Mouse (Mus musculus) thymus, postnatal 10 days (tissue): ENCODE results near the gene Foxo6.

Experiments used
- DNase-seq, 2 experiments: peaks; one replicate each; pipeline ENCODE4 v3.0.0; 2021; ENCODE audit warnings: low spot score in 2 of 2

Gene Foxo6

DNA sequence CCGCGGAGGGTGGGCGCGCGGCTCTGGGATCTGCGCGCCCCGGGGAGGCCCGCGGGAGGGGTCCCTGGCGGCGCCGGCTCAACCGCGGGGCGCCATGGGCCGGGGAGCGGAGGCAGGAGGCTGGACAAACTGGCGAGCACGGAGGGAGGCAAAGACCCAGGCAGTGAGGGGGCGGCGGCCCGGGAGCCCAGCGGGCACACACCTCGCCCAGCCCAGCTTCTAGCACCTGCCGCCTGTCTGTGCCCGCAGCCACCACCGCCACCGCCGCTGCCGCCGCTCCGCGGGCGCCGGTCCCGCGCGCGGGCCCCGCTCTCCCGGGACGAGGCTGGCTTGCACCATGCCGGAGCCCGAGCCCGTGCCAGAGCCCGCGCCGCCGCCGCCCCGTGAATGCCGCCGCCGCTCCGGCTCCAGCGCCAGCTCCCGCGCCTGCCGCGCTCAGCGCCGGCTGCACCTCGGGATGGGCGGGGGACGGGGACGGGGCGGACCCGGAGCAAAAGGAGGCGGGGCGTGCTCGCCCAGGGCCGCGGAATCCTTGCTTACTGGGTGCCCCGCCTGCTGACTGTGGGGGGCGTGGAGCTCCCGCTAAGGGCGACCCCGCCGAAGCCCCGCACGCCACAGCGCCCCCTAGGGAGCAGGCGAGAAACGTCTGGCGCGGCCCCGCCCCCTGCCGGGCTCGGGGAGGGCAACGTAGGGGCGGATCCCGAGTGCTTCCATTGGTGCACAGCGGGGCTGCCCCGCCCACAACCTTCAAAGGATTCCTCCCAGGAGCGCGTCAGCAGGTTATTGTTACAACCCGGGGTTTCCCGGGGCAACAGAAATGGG, at the start of gene Foxo6:
Gene Foxo6 (minus strand): TSS at position 60 of the 822 bp plus-strand sequence.
- peak; percentile 89 to 93 for DNase-seq

DNA sequence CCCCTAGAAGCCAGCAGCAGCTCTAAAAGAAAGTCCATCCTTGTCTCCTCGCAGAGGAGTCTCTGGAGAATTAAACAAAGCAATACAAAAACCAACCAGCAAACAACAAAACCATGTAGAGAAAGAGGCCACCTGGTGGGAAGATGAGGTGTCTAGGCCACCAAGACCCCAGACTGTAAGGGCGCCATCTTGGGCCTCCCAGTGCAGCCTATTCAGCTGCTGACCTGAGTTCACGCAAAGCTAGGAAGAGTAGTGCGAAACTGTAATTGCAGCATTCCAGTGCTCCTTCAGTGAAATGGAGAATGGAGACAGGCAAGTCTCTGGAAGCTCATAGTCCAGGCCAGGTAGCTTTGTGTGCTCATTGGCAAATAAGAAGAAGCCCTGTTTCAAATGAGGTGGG, 47.2 kb upstream of the Foxo6 start:
- no peak for DNase-seq

DNA sequence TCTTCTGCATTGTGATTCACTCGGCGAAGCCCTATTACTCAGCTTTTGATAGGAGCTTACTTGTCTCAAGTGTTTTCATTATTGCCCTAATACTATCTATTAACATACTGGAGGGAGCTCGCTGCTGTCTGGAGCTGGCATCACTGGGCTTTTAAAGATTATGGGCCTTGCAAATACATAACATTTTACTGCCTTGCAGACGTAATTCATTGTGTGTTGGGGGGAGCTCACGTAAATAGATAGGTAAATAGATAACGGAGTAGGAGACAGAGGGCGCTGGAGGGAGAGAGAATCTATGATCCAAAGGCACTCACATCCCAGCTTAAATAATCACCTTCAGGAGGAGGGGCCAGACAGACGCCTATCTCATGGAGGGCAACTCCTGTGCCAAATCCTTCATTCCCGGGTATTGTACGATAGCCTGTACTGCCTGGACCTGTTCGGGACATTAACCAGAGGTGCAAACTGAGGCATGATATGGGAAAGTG, 45.8 kb upstream of the Foxo6 start:
- DNase-seq, result no peak

- no peak for DNase-seq
Observed at GRCm38 (mm10) chr4:120332405-120332933, 45.3 kb upstream of the Foxo6 start.

GRCm38 (mm10) chr4:120331992-120332391, 44.8 kb upstream of the Foxo6 start:
- DNase-seq, result no peak

- no peak for DNase-seq
Observed at GRCm38 (mm10) chr4:120331541-120331940, 44.4 kb upstream of the Foxo6 start.

DNA sequence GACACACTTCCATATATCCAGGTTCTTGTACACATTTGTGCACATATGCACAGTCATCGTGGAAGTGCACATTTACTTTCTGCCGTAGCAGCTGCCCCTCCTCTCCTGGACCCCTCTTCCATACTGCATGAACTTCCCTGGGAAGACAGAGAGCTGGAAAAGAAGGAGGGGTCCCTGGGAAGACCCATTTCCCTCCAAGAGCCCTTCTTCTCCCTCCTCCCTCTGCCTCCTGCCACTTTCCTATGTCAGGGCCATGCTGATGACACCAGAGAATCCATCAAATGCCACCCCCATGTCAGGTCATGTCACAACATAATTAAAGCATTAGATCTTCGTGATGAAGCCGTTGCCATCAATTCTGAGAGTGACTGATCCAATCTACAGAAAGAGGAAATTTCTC, 38.6 kb upstream of the Foxo6 start:
- no peak for DNase-seq

DNA sequence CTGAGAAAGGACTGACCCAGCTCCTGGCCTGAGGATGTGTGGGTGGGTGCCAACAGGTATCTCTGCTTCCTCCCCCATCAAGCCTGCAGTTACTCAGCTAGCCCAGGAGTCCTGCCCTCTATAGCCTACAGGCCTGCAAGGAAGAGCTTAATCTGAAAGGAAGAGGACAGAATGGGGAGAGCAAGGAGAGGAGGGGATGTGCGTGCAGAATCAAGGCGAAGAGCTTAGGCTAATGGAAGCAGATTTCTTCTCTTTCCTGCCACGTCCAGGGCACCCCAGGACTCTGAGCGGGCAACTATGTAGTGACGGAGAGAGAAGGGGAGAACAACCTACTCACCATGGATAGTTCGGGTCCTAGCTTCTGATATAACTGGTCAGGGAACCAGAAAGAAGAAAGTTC, 37.9 kb upstream of the Foxo6 start:
- DNase-seq, result no peak

DNA sequence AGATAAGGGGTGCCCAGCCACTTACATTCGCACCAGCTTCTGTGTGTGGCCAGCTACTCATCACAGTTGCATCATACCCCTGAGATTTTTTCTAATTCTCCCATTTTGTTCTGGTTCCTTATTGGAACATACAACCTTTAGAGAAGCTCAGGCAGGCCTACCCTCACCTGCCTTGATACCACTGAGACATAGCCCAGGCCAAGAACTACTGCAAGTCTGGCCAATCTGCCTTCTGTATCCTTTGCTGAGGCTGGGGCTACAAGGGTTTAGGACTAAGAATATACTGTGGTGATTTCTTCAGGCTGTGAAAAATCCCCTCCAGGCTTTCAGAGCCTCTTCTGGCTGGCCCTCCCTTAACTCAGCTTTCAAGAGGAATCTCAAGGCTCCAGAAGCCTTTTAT, 36.7 kb upstream of the Foxo6 start:
- DNase-seq, result no peak

- peak in 1 of 2 experiments; percentile 37 for DNase-seq
Observed at GRCm38 (mm10) chr4:120323198-120323597, 36.0 kb upstream of the Foxo6 start.

- no peak for DNase-seq
Observed at GRCm38 (mm10) chr4:120317541-120317940, 30.4 kb upstream of the Foxo6 start.

GRCm38 (mm10) chr4:120316716-120317115, 29.6 kb upstream of the Foxo6 start:
- DNase-seq, result no peak

- DNase-seq, result no peak
Observed at GRCm38 (mm10) chr4:120314571-120314970, 27.4 kb upstream of the Foxo6 start.

DNA sequence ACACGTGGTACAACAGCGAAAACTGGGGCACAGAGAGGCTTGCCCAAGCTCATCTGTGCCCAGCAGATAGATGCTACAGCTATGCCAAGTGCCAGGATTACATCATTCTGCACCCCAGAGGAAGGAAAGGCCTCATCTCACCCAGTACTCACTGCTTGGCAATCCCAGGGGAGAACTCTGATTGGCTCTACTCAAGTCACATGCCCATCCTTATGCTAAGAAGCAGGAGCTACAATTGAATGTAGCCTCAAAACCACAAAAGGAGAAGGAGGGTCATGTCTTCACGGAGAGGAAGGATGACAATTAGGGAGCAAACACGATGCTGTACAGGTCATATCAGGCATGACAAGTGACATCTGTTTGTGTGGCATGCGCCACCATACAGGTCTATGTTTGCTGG, 26.2 kb upstream of the Foxo6 start:
- no peak for DNase-seq

DNA sequence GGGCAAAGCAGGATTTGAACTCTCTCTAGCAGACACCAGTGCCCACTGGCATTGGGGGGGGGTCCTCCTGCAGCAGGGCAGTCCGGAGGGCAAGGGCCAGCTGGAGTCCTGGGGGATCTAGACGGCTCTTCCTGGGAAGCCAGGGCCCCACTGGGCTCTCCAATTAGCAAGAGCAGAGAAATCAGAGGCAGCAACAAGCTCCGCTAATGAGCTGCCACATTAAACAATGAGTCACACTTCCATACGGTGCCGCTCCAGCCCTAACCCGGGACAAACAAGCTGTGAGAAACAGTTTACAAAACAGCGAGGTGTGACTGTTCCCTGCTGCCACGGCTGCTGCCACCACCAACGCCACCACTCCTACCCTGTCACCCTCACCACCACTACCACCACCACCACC, 17.4 kb upstream of the Foxo6 start:
- DNase-seq, result no peak

DNA sequence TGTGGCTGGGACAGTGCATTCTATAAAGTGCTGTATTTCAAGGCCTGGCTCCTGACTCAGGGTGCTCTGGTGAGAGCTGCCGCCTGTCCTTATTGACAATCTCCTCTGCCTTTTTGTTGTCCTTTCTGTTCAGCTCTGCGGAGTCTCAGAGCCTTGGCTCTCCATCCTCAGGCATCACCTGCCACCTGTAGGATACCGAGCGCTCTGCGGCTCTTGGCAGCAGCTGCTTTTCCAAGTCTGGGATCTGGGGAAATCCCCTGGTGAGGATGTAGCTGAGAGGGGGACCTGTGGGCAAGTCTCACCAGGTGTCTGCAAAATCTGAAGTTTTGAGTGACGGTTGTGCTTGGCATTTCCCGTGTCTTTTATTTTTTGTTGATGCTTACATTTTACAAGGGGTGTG, 12.1 kb upstream of the Foxo6 start:
- no peak for DNase-seq

GRCm38 (mm10) chr4:120291106-120291822, 4.1 kb upstream of the Foxo6 start:
- no peak for DNase-seq

DNA sequence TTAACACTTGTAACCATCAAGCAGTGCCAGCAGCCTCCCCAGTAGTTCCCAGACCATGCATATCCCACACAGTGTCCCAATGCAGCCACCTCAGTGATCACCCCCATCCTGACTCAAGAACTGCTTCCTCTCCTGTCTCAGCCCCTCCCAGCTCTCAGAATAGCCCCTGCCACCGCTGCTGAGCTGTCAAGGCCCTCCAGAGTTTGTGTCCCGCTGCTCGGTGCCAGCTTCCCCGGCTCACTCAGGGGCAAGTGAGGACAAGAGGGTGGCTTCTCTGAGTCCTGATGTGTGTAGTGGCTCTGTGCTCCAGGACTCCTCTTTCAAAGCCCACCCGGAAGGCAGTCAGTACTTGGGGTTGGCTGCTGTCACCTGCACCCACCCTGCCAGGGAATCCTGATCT, 3.3 kb upstream of the Foxo6 start:
- no peak for DNase-seq

DNA sequence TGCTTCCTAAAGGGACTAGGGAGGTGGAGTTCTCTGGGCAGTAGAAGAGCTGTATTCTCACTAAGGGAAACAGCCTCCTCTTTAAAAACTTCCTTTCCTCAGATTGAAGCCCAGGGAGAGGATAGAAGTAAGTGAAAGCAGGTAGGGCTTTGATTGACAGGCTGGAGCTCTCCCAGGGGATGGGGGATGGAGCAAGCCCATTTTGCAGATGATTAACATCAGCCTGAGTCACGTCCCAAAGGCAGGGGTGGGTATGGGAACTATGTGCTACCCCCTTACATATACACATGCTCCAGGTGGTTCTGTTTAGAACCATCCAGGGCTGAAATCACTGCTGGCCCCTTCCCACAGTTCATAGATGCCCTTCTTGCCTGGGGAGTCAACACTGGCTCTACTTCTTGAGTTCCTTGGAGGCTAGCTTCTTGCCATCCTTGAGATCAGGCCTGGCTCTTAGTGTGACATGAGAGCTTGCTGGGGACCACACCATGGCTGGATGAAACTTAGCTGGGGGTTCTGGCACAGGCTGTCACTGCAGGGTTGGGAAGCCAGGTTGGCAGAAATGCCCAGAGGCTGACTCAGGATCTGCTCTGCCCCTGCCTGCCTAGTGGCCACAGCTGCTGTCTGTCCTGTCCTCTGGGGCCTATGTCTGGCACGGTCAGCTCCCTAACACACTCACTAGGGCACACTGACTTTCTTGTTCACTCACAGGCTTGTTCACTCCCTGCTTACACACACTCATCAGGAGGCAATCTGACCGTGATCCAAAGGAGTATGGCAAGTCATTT, 2.2 kb upstream of the Foxo6 start:
- DNase-seq, result no peak

- DNase-seq, result peak in 1 of 2 experiments; percentile 13
Observed at GRCm38 (mm10) chr4:120286761-120287241, 348 bp downstream of the Foxo6 start.

GRCm38 (mm10) chr4:120285730-120286129, 1.4 kb downstream of the Foxo6 start:
- DNase-seq, result no peak

DNA sequence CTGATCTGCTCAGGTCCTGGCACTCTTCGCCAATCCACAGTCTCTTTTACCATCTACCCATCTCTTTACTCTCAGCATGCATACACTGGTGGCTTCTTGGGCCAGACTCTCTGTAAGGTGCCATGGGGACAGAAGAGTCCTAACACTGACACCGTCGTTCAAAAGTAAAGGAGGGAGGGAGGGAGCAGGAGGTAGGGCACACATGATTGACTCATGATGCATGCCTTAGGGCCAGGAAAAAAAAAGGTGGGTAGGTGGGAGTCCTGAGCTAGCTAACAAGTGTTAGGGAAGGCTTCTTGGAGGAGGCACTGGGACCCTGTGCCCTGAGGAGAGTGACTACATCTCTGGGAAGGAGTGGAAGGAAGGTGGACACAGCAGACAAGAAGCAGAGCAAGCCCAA, 1.9 kb downstream of the Foxo6 start:
- DNase-seq, result no peak
